Mouse (Mus musculus) cerebellum, postnatal 36 days (tissue): ENCODE measurements around the gene Ehd2.

ENCODE experiments used
- DNase-seq, 2 experiments: peaks; one replicate each; pipeline ENCODE4 v3.0.0; 2021 to 2022; ENCODE audit warnings: mixed read lengths in 2 of 2

Gene Ehd2

DNA sequence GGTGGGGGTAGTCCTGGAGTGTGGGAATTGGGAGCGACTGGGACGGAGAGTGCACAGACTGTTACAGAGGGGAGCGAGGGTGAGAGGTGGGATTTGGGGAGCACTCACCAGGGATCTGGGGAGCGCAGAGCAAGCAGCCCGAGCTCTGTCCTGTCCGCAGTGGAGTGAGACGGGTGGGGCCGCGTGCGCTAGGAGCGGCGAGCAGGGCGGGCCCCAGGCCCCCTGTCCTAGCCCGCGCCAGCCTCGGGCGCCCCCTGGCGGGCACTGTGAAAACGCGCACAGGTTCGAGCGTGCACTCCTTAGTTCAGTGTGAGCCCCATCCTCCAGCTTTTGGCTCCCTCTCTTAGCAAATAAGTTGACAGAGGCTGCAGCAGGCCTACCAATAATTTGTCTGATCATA is at the start of gene Ehd2:
Gene Ehd2, minus strand, starts transcription at position 256 of the 400 bp plus-strand sequence.
- DNase-seq = peak; percentile 70 to 77

DNA sequence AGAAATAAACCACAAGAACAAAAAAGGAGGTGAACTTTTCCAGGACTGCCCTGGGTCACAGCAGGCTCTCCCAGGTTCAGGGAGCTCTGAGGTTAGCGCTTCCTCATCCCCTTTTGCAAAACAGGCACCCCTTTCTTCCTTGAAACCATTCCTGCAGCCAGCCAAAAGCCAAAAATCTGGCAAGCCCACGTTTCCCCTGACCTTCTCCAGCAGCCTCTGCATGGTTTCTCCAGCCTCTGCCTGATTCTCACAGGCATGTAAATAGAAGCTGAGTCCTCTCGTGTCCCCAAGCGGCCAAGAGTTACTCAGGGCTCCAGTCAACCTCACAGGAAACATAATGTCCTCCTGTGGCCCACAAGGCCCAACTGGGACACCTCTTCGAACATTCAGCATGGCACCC is 48.0 kb upstream of the Ehd2 start:
- no peak for DNase-seq

DNA sequence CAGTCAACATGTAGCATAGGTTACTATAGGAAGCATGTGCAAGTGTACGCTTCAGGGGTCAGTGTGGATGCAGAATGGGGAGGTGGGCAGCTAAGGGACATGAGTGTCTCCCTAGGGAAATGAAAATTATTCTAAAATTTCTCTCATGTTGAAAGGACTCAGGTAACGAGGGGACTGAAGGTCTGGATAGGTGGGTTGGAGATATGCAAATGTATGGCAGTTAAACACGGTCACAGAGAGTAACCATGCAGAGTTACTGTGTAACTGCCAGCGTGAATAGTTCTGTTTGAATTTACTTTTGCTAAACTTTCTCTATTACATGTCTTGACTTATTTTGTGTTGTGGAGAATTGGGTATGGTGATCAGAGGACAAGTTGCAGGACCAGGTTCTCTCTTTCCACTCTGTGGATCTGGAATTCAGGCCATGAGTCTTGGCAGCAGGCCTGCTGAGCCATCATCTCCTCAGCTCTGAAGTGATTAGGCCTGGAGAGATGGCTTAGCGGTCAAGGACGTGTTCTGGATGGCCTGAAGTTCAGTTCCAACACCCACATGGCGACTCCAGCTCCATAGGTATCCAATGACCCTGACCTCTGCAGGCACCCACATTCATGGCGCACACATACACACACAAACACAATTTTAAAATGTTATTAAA is 47.3 kb upstream of the Ehd2 start:
- DNase-seq = peak; percentile 65 to 69

DNA sequence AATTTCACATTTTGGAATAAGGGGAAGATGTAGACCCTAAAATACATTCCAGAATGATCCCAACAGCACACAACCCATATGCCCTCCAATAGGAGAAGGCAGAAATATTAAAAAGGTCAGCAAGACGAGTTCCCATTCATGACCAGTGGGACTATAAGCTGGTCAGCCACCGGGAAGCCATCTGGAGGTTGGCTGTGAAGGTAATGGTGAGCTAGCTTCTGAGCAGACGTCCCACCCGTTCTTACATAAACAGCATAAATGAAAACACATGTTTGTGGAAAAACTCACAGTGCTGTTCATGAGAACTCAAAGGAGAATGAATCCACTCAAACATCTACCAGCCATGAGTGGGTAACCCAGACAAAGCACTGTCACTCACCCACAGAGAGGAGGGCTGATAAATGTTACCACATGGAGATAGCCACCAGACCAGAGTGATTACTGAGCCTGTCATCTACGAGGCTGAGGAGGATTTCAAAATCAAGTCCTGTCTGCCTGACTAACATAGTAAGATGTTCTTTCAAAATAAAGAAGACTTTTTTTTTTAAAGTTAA is 46.4 kb upstream of the Ehd2 start:
- DNase-seq = peak; percentile 21 to 29

DNA sequence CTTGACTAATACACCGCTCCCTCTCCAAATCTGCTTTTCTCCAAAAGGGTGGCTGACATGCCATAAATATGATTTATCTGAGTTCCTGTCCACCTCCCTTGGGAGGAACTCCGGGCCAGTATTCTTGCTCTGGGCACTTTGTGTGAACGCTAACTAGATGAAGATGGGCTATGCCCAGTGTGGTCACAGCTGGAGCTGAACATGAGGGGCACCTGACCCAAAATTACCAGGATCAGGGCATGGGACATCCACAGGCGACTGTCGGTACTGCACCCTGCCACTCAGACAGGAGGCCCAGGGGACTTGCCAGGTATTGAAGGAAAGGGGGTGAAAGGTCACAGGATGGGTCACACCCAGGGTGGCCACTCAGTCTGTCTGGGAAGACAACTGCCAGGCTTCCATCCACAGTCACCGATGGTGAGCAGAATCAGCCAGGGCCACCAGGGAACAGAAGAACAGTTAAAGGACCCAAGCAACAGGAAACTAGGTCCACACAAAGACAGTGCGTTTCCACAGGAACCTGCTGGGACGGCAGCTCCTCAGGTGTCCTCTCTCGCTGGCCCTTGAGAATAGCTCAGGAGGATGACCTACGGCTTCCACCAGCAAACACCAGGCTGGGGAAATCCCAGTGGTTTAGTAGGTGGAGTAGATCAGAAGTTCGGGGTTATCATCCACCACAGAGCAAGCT is 45.4 kb upstream of the Ehd2 start:
- no peak for DNase-seq

DNA sequence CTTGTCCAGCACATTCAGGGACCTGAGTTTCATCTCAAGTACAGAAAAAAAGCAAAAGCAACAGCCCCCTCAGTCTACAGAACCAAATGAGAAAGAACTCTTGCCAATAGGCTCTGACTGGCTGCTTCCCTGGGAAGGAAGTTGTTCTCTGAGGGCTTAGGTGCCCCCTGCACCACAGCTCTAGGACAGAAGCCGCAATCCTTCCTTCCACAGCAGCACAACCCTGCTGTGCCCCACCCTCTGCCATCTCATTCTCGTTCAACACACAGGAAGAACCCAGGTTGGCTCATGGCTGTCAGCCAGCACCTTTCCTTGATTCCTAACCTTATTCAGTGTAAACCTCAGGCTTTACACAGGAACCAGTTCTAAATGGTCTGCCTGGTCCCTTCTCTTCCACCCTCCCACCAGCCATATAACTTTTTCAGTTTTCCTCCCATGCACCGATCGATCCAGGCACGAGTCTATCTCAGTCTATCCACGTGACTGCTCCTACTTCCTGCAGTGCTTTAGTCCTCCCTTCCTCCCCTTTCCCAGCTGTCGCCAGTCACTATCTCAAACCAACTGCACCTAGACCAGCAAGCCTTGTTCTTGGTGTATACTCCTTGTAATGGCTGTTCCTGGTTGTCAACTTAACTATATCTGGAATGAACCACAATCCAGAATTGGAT is 44.2 kb upstream of the Ehd2 start:
- no peak for DNase-seq

DNA sequence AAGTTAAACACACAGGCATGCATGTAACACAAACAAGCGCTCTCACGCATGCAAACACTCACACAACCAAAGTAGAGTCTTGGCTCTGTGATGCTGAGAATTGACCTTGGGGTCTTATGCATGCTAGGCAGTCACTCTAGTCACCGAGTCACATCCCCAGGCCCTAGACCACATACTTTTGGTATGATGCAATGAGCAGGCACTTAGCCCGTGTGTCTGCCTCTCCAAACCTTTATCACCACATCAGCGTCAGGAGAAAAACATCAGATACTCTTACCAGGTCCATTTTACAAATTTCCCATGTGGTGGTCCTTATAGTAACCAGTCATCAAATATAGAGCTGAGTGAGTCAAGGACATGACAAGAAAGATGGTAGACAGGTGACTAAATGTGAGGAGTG is 43.3 kb upstream of the Ehd2 start:
- no peak for DNase-seq

DNA sequence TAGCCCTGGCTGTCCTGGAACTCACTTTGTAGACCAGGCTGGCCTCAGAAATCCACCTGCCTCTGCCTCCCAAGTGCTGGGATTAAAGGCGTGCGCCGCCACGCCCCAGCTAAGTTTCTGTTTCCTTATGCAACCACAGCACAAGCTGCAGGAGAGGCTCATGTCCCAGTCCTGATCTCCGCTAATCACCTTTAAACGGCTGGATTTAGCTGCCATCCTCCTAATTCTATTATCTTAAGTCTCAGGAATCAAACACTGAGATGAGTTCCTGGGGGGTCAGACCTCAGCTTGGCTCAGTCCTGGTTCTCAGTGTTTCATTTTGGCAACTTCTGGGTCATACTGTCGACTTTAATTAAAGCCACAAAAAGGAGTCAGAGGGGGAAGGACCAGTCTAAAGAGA is 42.3 kb upstream of the Ehd2 start:
- no peak for DNase-seq

DNA sequence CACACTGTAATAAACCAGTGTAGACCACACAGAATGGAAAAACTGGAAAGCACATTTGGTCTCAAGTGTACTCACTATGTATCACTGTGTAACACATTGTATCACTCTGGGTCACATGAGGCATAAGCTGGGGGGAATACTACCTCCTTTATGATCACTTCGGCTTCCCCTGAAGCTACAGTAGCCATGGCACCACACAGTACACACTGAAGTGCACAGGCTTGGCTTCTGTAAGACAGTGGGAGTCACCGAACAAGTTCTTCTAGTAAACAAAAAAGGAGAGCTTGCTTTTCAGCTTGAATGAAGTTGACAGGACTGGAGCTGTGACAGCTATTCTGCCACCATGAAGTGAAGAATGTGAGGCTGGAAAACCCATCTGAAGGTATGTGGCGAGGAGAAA is 37.7 kb upstream of the Ehd2 start:
- no peak for DNase-seq

DNA sequence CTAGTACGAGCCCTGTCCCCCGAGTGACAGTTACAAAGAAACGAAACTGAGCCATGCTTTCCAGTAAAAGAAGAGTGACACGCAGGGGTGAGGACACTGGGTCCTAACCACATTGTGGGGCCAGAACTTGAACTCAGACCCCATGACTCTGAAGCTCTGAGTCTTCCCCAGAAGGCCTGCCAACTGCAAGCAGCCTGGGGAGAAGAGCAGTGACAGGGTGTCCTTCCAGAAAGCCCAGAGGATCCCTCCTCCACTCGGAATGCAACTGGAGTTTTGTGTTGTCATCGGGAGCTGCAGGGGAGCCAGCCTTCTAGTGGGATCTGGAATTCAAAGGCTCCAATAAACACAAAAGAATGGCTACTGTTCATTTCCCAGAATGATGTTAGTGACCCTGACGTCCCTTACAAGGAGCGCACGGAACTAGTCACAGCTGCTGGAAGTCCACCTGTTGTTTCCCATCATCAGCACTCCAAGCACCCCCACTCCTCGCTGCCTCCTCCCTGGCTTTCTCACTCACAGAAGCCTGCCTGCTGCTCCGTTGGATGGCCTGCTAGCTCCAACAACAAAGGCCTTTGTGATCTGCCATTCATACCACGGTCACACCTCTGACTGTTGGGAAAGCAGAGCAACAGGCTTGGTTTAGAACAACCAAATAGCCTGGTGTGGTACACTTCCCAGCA is 37.0 kb upstream of the Ehd2 start:
- no peak for DNase-seq

DNA sequence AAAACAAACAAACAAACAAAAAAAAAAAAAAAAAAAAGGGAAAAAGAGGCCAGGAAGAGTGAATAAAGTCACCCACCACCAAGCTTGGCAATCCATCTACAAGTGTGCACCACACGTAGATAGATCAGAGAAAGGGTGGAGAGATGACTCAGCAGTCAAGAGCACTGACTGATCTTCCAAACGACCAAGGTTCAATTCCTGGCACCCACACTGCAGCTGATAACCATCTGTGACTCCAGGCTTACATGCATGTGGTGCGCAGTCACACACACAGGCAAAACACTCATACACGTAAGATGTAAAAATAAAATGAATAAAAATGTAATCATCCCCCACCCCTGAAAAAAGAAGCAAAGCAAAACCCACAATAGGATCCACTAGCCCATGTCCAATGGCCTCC is 35.7 kb upstream of the Ehd2 start:
- no peak for DNase-seq

DNA sequence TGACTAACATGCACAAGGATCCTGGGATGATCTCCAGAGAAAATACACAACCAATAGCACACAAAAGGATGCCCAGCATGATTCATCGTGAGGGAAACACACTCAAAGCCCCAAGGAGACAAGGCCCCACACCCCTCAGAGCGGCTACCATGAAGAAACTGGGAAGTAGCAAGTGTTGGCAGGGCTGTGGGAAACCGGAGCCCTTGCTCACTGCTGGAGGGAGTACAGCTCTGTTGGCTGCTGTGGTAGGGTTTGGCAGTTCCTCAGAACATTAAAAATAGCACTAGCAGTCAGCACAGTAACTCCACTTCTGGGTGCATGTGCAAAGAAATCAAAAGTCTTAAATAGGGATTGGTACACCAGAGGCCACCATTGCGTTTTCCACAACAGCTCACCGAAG is 34.8 kb upstream of the Ehd2 start:
- no peak for DNase-seq

DNA sequence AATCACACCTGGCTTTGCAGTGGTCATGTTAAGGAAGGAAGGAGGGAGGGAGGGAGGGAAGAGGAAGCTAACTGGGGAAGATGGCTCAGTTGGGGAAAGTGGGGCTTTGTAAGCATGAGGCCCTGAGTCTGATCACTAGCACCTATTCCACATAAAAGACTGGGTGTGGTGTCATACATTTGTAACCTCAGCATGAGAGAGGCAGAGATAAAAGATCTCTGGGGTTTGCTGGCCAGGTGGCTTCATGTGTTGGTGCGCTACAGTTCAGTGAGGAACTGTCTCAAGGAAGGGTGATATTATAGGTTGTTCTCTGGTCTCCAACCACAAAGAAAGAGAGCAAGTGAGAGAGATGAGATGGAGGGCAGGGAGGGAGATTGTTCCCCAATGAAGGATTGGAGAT is 34.3 kb upstream of the Ehd2 start:
- DNase-seq = no peak

DNA sequence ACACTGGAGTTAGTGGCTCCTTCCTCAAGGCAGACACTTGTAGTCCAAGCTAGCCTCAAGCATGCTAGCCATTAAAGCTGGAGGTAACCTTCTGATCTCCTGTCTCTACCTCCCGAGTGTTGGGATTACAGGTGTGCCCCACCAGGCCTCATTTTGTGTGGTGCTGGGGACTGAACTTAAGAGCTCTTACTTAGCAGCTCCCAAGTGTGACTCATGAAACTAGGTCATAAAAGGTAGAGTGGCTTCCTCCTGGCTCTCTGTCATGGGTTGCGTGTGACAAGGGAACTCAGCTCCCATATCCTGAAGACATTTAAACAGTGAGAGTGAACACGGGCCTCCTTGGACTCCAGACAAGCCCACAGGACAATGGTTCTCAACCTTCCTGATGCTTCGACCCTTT is 26.4 kb upstream of the Ehd2 start:
- no peak for DNase-seq

DNA sequence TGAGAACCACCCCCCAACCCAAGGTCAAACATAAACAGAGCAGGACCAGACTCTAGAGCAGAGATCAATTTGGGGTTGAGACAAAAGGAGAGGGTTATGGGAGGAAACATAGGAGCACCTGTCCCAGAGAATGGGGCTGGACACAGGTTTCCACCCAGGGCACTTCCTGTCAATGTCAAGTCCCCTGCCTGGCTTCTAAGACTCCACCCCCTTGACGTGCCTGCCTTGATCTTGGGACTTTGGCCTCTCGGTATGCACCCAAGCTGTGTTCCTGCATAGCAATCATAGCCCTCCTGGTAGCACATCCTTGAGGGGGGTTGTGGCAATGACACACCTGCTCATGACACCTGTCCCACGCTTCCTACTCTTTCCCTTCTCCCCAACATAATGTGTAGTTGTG is 25.8 kb upstream of the Ehd2 start:
- DNase-seq = no peak

DNA sequence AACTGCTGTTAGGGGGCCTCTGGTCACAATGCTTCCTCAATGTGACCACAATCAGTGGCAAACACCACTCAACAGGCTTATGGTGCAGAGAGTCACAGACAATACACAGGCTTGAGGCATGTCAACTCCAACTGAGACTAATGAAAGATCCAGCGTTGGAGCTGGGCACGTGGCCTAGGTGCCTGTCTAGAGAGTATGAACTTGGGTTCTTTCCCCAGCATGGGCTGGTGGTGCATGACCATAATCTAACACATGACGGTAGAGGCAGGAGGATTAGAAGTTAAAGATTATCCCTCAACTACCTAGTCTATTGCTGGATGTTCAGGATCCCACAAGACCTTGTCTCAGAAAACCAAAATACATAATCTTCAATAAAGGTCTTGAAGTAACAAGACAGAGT is 24.4 kb upstream of the Ehd2 start:
- no peak for DNase-seq

DNA sequence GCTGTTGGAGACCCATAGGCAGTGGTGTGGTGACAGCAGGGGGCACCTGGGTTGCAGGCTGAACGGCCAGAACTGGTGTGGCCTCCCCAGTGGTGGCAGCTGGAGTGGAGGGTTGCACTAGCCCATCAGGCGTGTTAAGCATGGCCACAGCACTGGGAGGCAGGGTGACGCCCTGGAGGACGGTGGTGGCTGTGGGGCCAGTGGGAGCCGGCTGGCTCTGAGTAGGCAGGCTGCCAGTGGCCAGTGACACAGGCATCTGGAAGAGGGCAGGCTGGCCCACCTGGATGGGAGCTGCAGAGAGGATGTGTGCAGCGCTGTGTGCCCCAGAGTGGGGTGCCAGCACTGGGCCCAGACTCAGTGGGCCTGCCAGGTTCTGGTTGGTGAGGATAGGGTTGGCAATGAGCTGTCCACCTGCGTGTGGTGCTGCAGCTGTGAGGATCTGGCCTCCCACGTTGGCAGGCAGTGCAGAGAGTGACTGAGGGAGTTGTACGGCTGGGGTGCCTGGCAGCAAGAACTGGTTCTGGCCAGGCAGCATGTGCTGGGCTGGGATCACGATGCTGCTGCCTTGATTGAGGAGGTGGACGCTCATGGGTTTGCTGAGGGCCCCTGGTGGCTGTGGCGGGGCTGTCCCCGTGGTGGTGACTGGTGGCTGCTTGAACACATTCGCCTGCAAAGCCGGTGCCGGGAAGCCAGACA is 20.4 kb upstream of the Ehd2 start:
- DNase-seq = no peak

DNA sequence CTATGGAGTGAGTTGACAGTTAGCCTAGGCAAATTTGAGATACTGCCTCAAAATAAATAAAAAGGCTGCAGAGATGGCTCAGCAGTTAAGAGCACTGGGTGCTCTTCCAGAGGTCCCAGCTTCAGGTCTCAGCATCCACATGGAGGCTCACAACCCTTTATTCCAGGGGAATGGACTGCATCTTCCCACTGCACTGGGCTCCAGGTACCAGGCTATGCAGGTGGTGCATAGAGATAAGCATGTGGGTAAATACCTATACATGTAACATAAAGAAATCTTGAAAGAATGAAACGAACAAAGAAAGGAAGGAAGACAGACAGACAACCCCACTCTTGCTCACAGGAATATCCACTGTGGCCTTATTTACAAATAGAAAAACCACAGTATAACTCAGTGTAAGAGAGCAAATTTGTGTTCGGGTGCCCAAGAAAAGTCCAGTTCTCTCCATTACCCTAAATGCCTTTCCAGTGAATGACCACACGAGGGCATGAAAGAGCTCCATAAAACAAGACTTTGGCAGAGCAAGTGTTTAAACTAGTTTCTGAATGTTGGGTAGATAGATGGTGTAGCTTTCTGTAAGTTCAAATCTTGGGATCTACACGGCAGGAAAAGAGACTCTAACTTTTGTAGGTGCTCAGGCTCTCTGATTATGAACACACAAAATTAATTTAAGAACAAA is 15.5 kb upstream of the Ehd2 start:
- DNase-seq = peak in 1 of 2 experiments; percentile 53

DNA sequence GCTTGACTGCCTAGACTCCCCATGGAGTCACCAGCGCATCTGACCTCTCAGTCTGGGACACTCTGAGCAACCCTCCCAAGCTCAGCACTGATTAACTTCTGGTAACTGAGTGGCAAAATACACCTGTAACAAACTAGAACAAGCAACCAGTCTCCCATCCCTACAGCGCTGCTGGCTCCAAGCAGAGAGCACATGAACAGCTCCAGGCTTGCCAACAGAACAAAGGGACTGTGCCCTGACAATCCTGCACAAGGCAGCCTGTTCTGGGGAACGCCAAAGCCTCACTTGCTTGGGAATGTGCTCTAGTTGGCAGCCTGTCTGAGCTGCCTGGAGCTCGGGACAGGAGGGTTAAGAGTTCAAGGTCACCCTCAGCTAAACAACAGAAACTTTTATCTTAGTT is 14.2 kb upstream of the Ehd2 start:
- DNase-seq = no peak

DNA sequence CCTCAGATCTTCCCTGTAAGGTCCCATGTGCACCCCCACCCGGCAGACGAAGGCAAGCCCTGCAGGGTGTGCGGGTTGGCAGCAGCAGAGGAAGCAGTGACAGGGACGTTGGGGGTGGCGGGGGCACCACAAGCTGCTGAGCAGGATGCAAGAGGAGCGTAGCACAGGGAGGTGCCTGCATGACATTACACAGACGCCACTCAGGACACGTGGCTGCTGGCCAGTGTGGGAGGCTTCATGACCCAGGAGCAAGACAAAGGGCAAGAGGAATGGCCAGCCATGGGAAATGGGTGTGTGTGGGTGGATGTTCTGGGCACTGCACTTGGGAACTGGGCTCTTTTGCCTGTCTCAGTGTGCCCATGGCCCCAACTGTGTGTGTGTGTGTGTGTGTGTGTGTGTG is 12.9 kb upstream of the Ehd2 start:
- peak in 1 of 2 experiments; percentile 24 for DNase-seq

DNA sequence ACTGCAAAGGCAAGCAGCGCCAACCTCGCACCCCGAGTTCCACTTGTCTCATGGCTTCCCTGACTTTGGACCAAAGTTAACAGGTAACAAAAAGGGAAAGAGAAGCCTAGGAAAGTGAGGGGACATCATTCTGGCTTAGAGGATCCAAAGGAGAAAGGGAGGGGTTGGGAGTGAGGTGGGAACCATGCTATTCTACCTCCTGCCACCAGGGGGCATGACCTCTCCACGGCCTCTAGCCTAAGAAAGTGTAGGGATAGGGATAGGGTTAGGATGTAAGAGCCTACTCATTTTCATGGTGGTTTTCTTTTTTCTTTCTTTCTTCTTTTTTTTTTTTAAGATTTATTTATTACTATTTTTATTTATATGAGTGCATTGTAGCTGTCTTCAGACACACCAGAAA is 8.5 kb upstream of the Ehd2 start:
- peak; percentile 55 to 69 for DNase-seq

DNA sequence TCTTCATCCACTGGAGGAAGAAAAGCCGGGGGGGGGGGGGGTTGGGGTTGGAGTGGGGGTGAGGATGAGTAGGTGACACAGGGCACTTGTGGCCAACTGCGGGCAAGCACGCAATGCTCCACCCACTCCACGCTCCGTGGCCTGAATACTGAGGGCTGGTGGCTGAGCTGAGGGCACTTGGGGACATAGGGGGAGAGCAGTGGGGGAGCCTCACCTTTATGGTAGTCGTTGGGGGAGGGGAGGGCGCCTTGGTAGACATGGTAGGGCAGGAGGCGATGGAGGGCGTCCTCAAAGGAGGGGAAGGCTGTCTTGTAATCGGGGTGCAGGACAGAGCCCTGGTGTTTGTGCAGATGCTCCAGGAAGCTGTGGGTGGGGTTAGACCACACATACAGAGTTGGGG is 8.1 kb upstream of the Ehd2 start:
- no peak for DNase-seq
